Mouse (Mus musculus) heart, postnatal 0 days (tissue): ENCODE measurements at regions not wholly inside any gene's neighbourhood (a gene's known extent, or its start where the extent isn't known, plus 50 kb on each side); places are given as distances from the start of the nearest gene placed in this dataset.

Experiments used
- ATAC-seq: fragments of 200-750 bp; cut with Nextera tagmentation; 2 replicates; pipeline ENCODE4 v1.8.0; 2017; ENCODE audit warnings: low read depth, moderate number of reproducible peaks, moderate library complexity; ENCODE audit not compliant: insufficient read depth
- DNase-seq: peaks from one replicate; pipeline ENCODE4 v3.0.0-alpha.2; 2016; ENCODE audit warnings: low spot score
- H3K27ac ChIP-seq: fragments of 300-500 bp; sonication (generic); 2 replicates; pipeline ENCODE4 v1.5.1; 2014; ENCODE audit warnings: low read depth, mild to moderate bottlenecking
- H3K27me3 ChIP-seq: fragments of 300-500 bp; sonication (generic); 2 replicates; pipeline ENCODE4 v1.6.1; 2014; ENCODE audit warnings: low read length, mixed read lengths; ENCODE audit not compliant: control insufficient read depth, insufficient read depth
- H3K36me3 ChIP-seq: fragments of 300-500 bp; sonication (generic); replicated peaks from 2 replicates; pipeline ENCODE4 v1.6.1; 2014; ENCODE audit warnings: low read length, mixed read lengths; ENCODE audit not compliant: control insufficient read depth, insufficient read depth
- H3K4me1 ChIP-seq: fragments of 300-500 bp; sonication (generic); 2 replicates; pipeline ENCODE4 v1.6.1; 2014; ENCODE audit warnings: antibody characterized with exemption; ENCODE audit not compliant: control insufficient read depth, insufficient read depth
- H3K4me2 ChIP-seq: fragments of 300-500 bp; sonication (generic); 2 replicates; pipeline ENCODE4 v1.6.1; 2014; ENCODE audit warnings: low read depth, mild to moderate bottlenecking, low read length, moderate library complexity
- H3K4me3 ChIP-seq: fragments of 300-500 bp; sonication (generic); 2 replicates; pipeline ENCODE4 v1.5.1; 2014; ENCODE audit warnings: low read depth, low read length
- H3K9ac ChIP-seq: fragments of 300-500 bp; sonication (generic); replicated peaks from 2 replicates; pipeline ENCODE4 v1.6.1; 2014; ENCODE audit warnings: low read depth, low read length, mixed read lengths
- H3K9me3 ChIP-seq: fragments of 300-500 bp; sonication (generic); replicated peaks from 2 replicates; pipeline ENCODE4 v1.6.1; 2016; ENCODE audit warnings: low read length; ENCODE audit not compliant: control insufficient read depth
- CTCF ChIP-seq: IDR thresholded peaks from 2 replicates; pipeline ENCODE4 v1.5.1; 2016; ENCODE audit warnings: antibody characterized with exemption, control low read depth, low read depth
- EP300 ChIP-seq: IDR thresholded peaks from 2 replicates; pipeline ENCODE4 v1.6.1; 2016; ENCODE audit warnings: antibody characterized with exemption, low read depth
- WGBS: fragments of 180-500 bp; shearing (Covaris S2); extraction: QIAGEN DNeasy Blood & Tissue Kit; methylation state at CpG from one replicate; pipeline ENCODE4 v1.1.7; 2014; 5-methylcytosine and 5-hydroxymethylcytosine counted together

DNA sequence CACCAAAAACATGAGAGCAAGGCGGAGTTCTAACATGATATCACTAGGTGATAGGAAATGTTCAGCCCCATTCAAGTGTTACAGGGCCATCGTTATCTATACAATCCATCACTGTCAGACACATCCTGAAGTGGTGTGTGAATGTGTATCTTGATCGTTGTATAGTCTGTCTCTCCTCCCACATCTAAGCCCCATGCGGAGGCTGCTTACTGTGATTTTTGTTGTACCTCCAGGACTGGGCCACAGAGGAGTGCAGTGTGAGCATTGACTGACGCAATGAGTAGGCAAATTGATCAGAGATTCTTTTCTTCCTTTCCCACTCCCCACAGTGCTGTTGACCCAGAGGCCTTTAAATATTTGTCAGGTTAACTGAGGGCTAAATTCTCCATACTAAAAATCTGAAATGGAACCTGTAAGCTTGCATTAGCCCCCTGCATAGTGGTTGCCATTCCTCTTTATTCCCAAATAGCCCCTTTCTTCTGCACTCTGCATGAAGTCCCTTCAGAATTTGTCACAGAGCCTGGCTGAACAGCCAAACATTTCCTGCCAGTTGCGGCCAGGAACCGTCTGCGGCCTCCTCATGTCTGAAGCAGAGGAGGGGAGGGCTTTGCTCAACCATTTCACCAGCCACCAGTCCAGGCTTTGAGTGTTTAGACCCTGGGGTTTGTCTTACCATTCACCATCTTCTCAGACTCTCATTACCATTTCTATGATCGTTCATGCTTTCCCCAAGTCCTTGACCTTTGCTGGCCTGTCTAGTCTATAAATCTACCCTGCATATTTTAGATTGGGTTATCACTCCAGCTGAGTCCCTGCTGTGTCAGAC lies 119.3 kb downstream of the Ttc8 start:
- no peaks in the 10 kb centered on the region for H3K4me1 ChIP-seq
- no peaks in the 10 kb centered on the region for H3K36me3 ChIP-seq
- H3K9ac ChIP-seq = no peak overlapping the region
- DNase-seq = no peak
- no peak overlapping the region for H3K4me3 ChIP-seq
- H3K4me2 ChIP-seq = no peak overlapping the region
- H3K9me3 ChIP-seq = no peaks in the 10 kb centered on the region
- H3K27ac ChIP-seq = no peak overlapping the region
- 51% methylated on average over 9 of the region's 9 CpGs for WGBS
- no peaks in the 10 kb centered on the region for H3K27me3 ChIP-seq
- TF ChIP-seq CTCF = no peak
- no peak for TF ChIP-seq EP300
- no peak for ATAC-seq

DNA sequence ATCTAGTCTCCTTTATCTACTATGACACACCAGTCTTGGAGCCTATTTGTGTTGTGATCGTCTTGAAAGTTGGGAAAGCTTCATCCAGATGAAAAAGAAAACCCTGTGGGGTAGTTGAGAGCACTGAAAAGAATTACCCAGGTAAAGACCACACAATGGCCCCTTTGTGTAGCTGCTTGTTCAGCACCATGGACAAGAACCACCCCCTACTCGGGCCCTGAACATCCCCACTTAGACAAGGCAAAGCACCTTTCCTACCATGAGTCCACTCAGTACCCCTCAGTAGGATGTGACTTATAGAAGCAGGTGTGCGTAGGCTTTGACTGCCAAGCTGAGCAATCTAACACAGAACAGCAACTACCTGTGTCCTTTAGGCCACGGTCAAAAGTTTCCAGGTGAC lies 121.2 kb downstream of the Ttc8 start:
- H3K4me3 ChIP-seq = no peak overlapping the region
- TF ChIP-seq CTCF (no peak), EP300 (no peak)
- no peak overlapping the region for H3K27ac ChIP-seq
- no peaks in the 10 kb centered on the region for H3K27me3 ChIP-seq
- no peaks in the 10 kb centered on the region for H3K4me1 ChIP-seq
- no peaks in the 10 kb centered on the region for H3K9me3 ChIP-seq
- H3K4me2 ChIP-seq = no peak overlapping the region
- DNase-seq (no peak), ATAC-seq (no peak)
- no peak overlapping the region for H3K9ac ChIP-seq
- WGBS = 54% methylated on average over 4 of the region's 4 CpGs
- H3K36me3 ChIP-seq = no peaks in the 10 kb centered on the region

DNA sequence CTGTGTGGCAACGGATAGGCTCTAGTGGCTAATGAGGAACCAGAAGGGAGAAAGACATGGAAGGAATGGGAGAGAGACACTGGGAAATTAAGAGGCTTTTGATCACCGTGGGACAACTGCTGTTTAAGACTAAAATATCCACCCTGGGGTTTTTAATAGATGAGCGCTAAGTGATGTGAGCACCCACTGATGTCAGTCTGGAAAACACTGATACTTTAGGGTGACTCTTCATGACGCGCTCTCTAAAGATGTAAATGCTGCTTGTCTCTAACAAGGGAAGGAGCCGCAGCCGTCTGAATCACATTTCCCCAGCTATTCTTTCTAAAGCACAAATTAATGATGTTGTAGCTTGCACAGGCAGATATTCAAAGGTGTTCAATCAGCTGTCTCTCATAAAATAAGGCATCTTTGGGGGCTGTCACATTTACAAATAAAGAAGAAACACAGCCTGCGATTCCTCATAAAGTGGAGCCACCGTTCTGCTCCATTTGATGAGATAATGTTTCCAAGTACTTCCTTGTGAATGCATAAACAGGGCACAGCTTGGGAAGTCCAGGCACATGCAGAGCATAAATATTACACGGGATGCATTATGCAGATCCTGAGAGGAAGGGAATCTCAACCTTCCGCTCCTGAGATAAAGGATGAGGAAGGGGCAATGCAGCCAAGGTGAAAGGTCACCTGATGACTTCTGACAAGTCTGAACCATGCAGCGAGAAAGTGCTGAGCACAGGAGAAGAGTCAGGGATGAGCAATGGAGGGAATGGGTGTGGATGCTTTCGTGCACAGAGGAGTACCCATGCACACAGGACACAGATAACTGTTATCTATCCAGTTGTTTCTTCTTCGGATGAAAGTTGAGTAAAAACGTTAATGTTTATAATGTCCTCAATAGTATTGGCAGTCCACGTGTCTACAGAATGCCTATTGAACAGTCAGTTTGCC lies 122.8 kb downstream of the Ttc8 start:
- H3K4me2 ChIP-seq = no peak overlapping the region
- no peak for DNase-seq
- no peak overlapping the region for H3K27ac ChIP-seq
- no peaks in the 10 kb centered on the region for H3K4me1 ChIP-seq
- 75% methylated on average over 16 of the region's 16 CpGs for WGBS
- no peaks in the 10 kb centered on the region for H3K9me3 ChIP-seq
- no peak overlapping the region for H3K4me3 ChIP-seq
- no peak overlapping the region for H3K9ac ChIP-seq
- H3K27me3 ChIP-seq = no peaks in the 10 kb centered on the region
- TF ChIP-seq CTCF (no peak), EP300 (no peak)
- no peaks in the 10 kb centered on the region for H3K36me3 ChIP-seq
- ATAC-seq = no peak

DNA sequence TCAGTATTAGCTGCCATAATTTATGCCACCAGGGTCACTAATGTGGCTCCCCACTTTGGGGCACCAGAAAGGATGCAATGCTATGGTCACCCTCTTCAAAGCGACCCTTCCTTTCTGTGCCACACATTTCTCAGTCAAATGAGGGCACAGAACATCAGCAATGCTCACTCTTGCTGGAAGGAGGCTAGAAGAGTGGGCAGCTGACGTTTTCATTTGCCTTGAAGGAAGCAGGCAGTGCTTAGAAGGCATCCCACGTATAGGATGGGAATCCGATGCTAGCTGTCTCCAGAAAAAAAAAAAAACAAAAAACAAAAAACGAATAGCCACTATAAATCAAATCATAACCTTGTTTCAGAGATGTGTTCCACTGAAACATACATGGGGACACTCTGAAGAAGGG lies 124.1 kb downstream of the Ttc8 start:
- H3K9ac ChIP-seq = no peak overlapping the region
- no peak overlapping the region for H3K4me2 ChIP-seq
- no peak for DNase-seq
- no peak overlapping the region for H3K27ac ChIP-seq
- H3K36me3 ChIP-seq = no peaks in the 10 kb centered on the region
- no peak overlapping the region for H3K4me3 ChIP-seq
- H3K4me1 ChIP-seq = no peaks in the 10 kb centered on the region
- TF ChIP-seq CTCF (no peak), EP300 (no peak)
- H3K9me3 ChIP-seq = no peaks in the 10 kb centered on the region
- ATAC-seq = no peak
- no peaks in the 10 kb centered on the region for H3K27me3 ChIP-seq
- 57% methylated on average over 5 of the region's 5 CpGs for WGBS

DNA sequence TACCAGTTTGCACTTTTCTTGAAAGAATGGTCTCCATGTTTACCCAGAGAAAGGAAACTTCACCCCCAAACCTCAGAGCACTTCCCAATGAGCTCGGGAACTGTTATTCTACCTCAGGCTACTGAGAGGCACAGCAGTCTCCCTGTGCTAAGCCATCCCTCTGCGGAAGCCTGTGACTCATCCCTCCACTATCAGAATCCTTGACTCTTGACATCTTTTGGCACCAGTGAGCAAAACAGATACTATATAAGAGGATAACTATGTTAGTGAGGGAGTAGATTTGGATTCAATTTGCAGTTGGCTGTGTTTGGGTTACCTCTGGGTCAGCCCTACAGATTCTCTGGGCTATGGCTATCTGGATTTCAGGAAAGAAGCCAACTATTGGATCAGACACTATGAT lies 130.1 kb downstream of the Ttc8 start:
- WGBS = 46% methylated on average over 2 of the region's 2 CpGs
- Histone ChIP-seq H3K4me1 (no peaks in the 10 kb centered on the region), H3K9ac (no peak overlapping the region), H3K27ac (no peak overlapping the region), H3K4me2 (no peak overlapping the region), H3K9me3 (no peaks in the 10 kb centered on the region), H3K4me3 (no peak overlapping the region), H3K27me3 (no peaks in the 10 kb centered on the region), H3K36me3 (no peaks in the 10 kb centered on the region)
- DNase-seq (no peak), ATAC-seq (no peak)
- TF ChIP-seq CTCF = no peak
- TF ChIP-seq EP300 = no peak
